Mouse (Mus musculus) midbrain, embryonic 16.5 days (tissue): ENCODE measurements around the gene Tdrd1. TPM values are rescaled to one million over a fixed set of nuclear protein-coding genes. Genes with fewer than 3 reads are reported as not detected.

Source experiments
- ATAC-seq: fragments of 200-750 bp; cut with Nextera tagmentation; 2 replicates; pipeline ENCODE4 v1.8.0; 2017; ENCODE audit warnings: moderate TSS enrichment
- H3K27ac ChIP-seq: fragments of 300-500 bp; sonication (generic); 2 replicates; pipeline ENCODE4 v1.5.1; 2014; ENCODE audit warnings: mild to moderate bottlenecking, low read length, mixed read lengths
- H3K27me3 ChIP-seq: fragments of 300-500 bp; sonication (generic); 2 replicates; pipeline ENCODE4 v1.6.1; 2014; ENCODE audit warnings: low read depth, low read length, mixed read lengths; ENCODE audit not compliant: control insufficient read depth, insufficient read depth
- H3K36me3 ChIP-seq: fragments of 300-500 bp; sonication (generic); 2 replicates; pipeline ENCODE4 v1.6.1; 2014; ENCODE audit warnings: mild to moderate bottlenecking, low read length, moderate library complexity, mixed read lengths; ENCODE audit not compliant: control insufficient read depth, insufficient read depth
- H3K4me1 ChIP-seq: fragments of 300-500 bp; sonication (generic); 2 replicates; pipeline ENCODE4 v1.6.1; 2014; ENCODE audit warnings: mild to moderate bottlenecking, low read length, mixed read lengths; ENCODE audit not compliant: control insufficient read depth, insufficient read depth
- H3K4me2 ChIP-seq: fragments of 300-500 bp; sonication (generic); 2 replicates; pipeline ENCODE4 v1.6.1; 2014; ENCODE audit warnings: mild to moderate bottlenecking, low read length, mixed read lengths
- H3K4me3 ChIP-seq: fragments of 300-500 bp; sonication (generic); 2 replicates; pipeline ENCODE4 v1.5.1; 2014; ENCODE audit warnings: low read depth, mild to moderate bottlenecking, low read length, moderate library complexity, mixed read lengths
- H3K9ac ChIP-seq: fragments of 300-500 bp; sonication (generic); 2 replicates; pipeline ENCODE4 v1.6.1; 2014; ENCODE audit warnings: low read depth, low read length, mixed read lengths
- H3K9me3 ChIP-seq: fragments of 300-500 bp; sonication (generic); replicated peaks from 2 replicates; pipeline ENCODE4 v1.6.1; 2014; ENCODE audit warnings: mild to moderate bottlenecking, low read length, mixed read lengths; ENCODE audit not compliant: control insufficient read depth, poor library complexity, severe bottlenecking
- WGBS: fragments of 180-500 bp; shearing (Covaris S2); extraction: QIAGEN DNeasy Blood & Tissue Kit; methylation state at CpG from one replicate; pipeline ENCODE4 v1.1.7; 2014; 5-methylcytosine and 5-hydroxymethylcytosine counted together
- polyA plus RNA-seq: library from polyadenylated mRNA; unstranded; fragments of >200 nt; fragmentation: Nextera tagmentation; extraction: Ambion mirVana; gene quantifications from 2 replicates; pipeline ENCODE4 v1.2.1, GENCODE M21; 2015

The Tdrd1 gene
- polyA plus RNA-seq, 1 experiment from 2014 or later = 0.98 TPM

GRCm38 (mm10) chr19:56801656-56802351 is 24.2 kb upstream of the Tdrd1 start:
- H3K4me3 ChIP-seq = no peak overlapping the region
- no peak for ATAC-seq
- H3K27ac ChIP-seq = no peak overlapping the region
- no peaks in the 10 kb centered on the region for H3K4me1 ChIP-seq
- H3K36me3 ChIP-seq = peaks cover 33% of the 10 kb centered on the region
- H3K9ac ChIP-seq = no peak overlapping the region
- H3K27me3 ChIP-seq = no peaks in the 10 kb centered on the region
- H3K9me3 ChIP-seq = no peaks in the 10 kb centered on the region
- 93% methylated on average over 10 of the region's 10 CpGs for WGBS
- no peak overlapping the region for H3K4me2 ChIP-seq

GRCm38 (mm10) chr19:56802352-56802746 is 23.7 kb upstream of the Tdrd1 start:
- Histone ChIP-seq H3K4me2 (no peak overlapping the region), H3K4me1 (no peaks in the 10 kb centered on the region), H3K4me3 (no peak overlapping the region), H3K27me3 (no peaks in the 10 kb centered on the region), H3K9me3 (no peaks in the 10 kb centered on the region), H3K36me3 (peaks cover 37% of the 10 kb centered on the region), H3K9ac (no peak overlapping the region), H3K27ac (no peak overlapping the region)
- WGBS = 81% methylated on average over 3 of the region's 3 CpGs
- no peak for ATAC-seq

GRCm38 (mm10) chr19:56805366-56805765 is 20.6 kb upstream of the Tdrd1 start:
- WGBS = 96% methylated on average over 2 of the region's 2 CpGs
- Histone ChIP-seq H3K9ac (no peak overlapping the region), H3K4me3 (no peak overlapping the region), H3K27ac (no peak overlapping the region), H3K4me2 (no peak overlapping the region), H3K4me1 (no peaks in the 10 kb centered on the region), H3K9me3 (no peaks in the 10 kb centered on the region), H3K36me3 (peaks cover 32% of the 10 kb centered on the region), H3K27me3 (no peaks in the 10 kb centered on the region)
- no peak for ATAC-seq

- Histone ChIP-seq H3K9ac (no peak overlapping the region), H3K27ac (no peak overlapping the region), H3K4me3 (no peak overlapping the region), H3K4me2 (no peak overlapping the region), H3K36me3 (peaks cover 17% of the 10 kb centered on the region), H3K9me3 (no peaks in the 10 kb centered on the region), H3K27me3 (no peaks in the 10 kb centered on the region), H3K4me1 (no peaks in the 10 kb centered on the region)
- ATAC-seq = no peak
- 92% methylated on average over 5 of the region's 5 CpGs for WGBS
Measured at GRCm38 (mm10) chr19:56807122-56807521, 18.9 kb upstream of the Tdrd1 start.

GRCm38 (mm10) chr19:56808771-56809170 is 17.2 kb upstream of the Tdrd1 start:
- no peak overlapping the region for H3K4me3 ChIP-seq
- H3K4me1 ChIP-seq = no peaks in the 10 kb centered on the region
- no peak overlapping the region for H3K27ac ChIP-seq
- H3K9me3 ChIP-seq = no peaks in the 10 kb centered on the region
- H3K9ac ChIP-seq = no peak overlapping the region
- H3K36me3 ChIP-seq = peaks cover 17% of the 10 kb centered on the region
- no peak for ATAC-seq
- no peaks in the 10 kb centered on the region for H3K27me3 ChIP-seq
- H3K4me2 ChIP-seq = no peak overlapping the region
- WGBS = 52% methylated on average over 5 of the region's 5 CpGs

- H3K27ac ChIP-seq = no peak overlapping the region
- H3K4me2 ChIP-seq = no peak overlapping the region
- ATAC-seq = no peak
- H3K9ac ChIP-seq = no peak overlapping the region
- no peaks in the 10 kb centered on the region for H3K9me3 ChIP-seq
- no peaks in the 10 kb centered on the region for H3K4me1 ChIP-seq
- peaks cover 17% of the 10 kb centered on the region for H3K36me3 ChIP-seq
- no peak overlapping the region for H3K4me3 ChIP-seq
- H3K27me3 ChIP-seq = no peaks in the 10 kb centered on the region
Measured at GRCm38 (mm10) chr19:56810641-56811146, 15.3 kb upstream of the Tdrd1 start.

- ATAC-seq = no peak
- H3K4me1 ChIP-seq = no peaks in the 10 kb centered on the region
- no peak overlapping the region for H3K4me2 ChIP-seq
- no peaks in the 10 kb centered on the region for H3K27me3 ChIP-seq
- peaks cover 17% of the 10 kb centered on the region for H3K36me3 ChIP-seq
- no peaks in the 10 kb centered on the region for H3K9me3 ChIP-seq
- H3K4me3 ChIP-seq = no peak overlapping the region
- 40% methylated on average over 9 of the region's 9 CpGs for WGBS
- H3K27ac ChIP-seq = no peak overlapping the region
- no peak overlapping the region for H3K9ac ChIP-seq
Measured at GRCm38 (mm10) chr19:56811590-56811989, 14.4 kb upstream of the Tdrd1 start.

- no peak overlapping the region for H3K4me3 ChIP-seq
- peaks cover 2% of the 10 kb centered on the region; the same call in 1 of the 2 replicates for H3K36me3 ChIP-seq
- no peaks in the 10 kb centered on the region for H3K9me3 ChIP-seq
- H3K4me2 ChIP-seq = no peak overlapping the region
- 91% methylated on average over 4 of the region's 4 CpGs for WGBS
- ATAC-seq = no peak
- H3K27me3 ChIP-seq = no peaks in the 10 kb centered on the region
- no peak overlapping the region for H3K9ac ChIP-seq
- H3K4me1 ChIP-seq = peaks cover 7% of the 10 kb centered on the region
- no peak overlapping the region for H3K27ac ChIP-seq
Measured at GRCm38 (mm10) chr19:56813360-56813759, 12.6 kb upstream of the Tdrd1 start.

- 54% methylated on average over 14 of the region's 14 CpGs for WGBS
- no peak overlapping the region for H3K9ac ChIP-seq
- peaks cover 30% of the 10 kb centered on the region for H3K4me1 ChIP-seq
- no peaks in the 10 kb centered on the region for H3K9me3 ChIP-seq
- H3K4me2 ChIP-seq = no peak overlapping the region
- H3K27me3 ChIP-seq = no peaks in the 10 kb centered on the region
- no peak for ATAC-seq
- H3K27ac ChIP-seq = no peak overlapping the region
- no peaks in the 10 kb centered on the region for H3K36me3 ChIP-seq
- no peak overlapping the region for H3K4me3 ChIP-seq
Measured at GRCm38 (mm10) chr19:56817851-56818526, 8.0 kb upstream of the Tdrd1 start.
